Mouse (Mus musculus) spleen, adult 10 weeks (tissue): ENCODE measurements around the gene Akain1. TPM values are rescaled to one million over a fixed set of nuclear protein-coding genes. Genes with fewer than 3 reads are reported as not detected.

ENCODE experiments used
- polyA plus RNA-seq: library from polyadenylated mRNA; stranded (reverse); fragments of 350-450 nt; fragmentation: Illumina TruSeq; extraction: RNeasy Lipid Tissue Mini Kit (QIAGEN cat#74804); gene quantifications from one replicate; pipeline ENCODE4 v1.2.3, GENCODE M21; 2015; ENCODE audit warnings: low replicate concordance; ENCODE audit not compliant: insufficient read depth

Gene Akain1
- not detected for polyA plus RNA-seq

GRCm38 (mm10) chr17:69438990-69439491 lies at the start of gene Akain1:
Gene Akain1 (plus strand): TSS chr17:69439326.

Other genes with a start within 250 kb of the Akain1 start
- gene Zbtb14, start 56.3 kb upstream of the Akain1 start, polyA plus RNA-seq = 22.0 TPM